Mouse (Mus musculus) liver, embryonic 14.5 days (tissue): ENCODE measurements around the gene Ntmt1. TPM values are rescaled to one million over a fixed set of nuclear protein-coding genes. Genes with fewer than 3 reads are reported as not detected.

Experiments used
- ATAC-seq: fragments of 200-750 bp; cut with Nextera tagmentation; 2 replicates; pipeline ENCODE4 v1.8.0; 2017; ENCODE audit warnings: moderate number of reproducible peaks, mild to moderate bottlenecking, moderate library complexity; ENCODE audit not compliant: insufficient read depth
- DNase-seq, 3 experiments: peaks; one replicate each; pipeline ENCODE4 v3.0.0-alpha.2; 2012 to 2013; ENCODE audit warnings: low read depth in 3 of 3, low spot score in 3 of 3
- H3K27ac ChIP-seq: fragments of 300-500 bp; sonication (generic); 2 replicates; pipeline ENCODE4 v1.5.1; 2014; ENCODE audit warnings: moderate library complexity, mild to moderate bottlenecking, control low read depth, inconsistent platforms
- H3K27me3 ChIP-seq: fragments of 300-500 bp; sonication (generic); 2 replicates; pipeline ENCODE4 v1.6.1; 2014; ENCODE audit warnings: mild to moderate bottlenecking, low read length, moderate library complexity; ENCODE audit not compliant: control insufficient read depth, insufficient read depth
- H3K36me3 ChIP-seq: fragments of 300-500 bp; sonication (generic); replicated peaks from 2 replicates; pipeline ENCODE4 v1.6.1; 2014; ENCODE audit warnings: low read depth; ENCODE audit not compliant: control insufficient read depth, insufficient read depth
- H3K4me1 ChIP-seq, 2 experiments: fragments of 200-500 bp in 1 of 2; fragments of 300-500 bp in 1 of 2; sonication (generic) in 1 of 2; replicated peaks; 2 replicates each; pipeline ENCODE4 v1.6.1; 2012 to 2014; ENCODE audit warnings: antibody characterized with exemption in 1 of 2, inconsistent platforms in 1 of 2, low read length in 1 of 2; ENCODE audit not compliant: control insufficient read depth in 2 of 2, insufficient read depth in 2 of 2
- H3K4me2 ChIP-seq: fragments of 300-500 bp; sonication (generic); 2 replicates; pipeline ENCODE4 v1.6.1; 2014; ENCODE audit warnings: low read depth, mild to moderate bottlenecking, control low read depth, moderate library complexity
- H3K4me3 ChIP-seq, 2 experiments: fragments of 200-500 bp in 1 of 2; fragments of 300-500 bp in 1 of 2; sonication (generic) in 1 of 2; 2 replicates each; pipeline ENCODE4 v1.5.1; 2012 to 2014; ENCODE audit warnings: low read depth in 2 of 2, low read length in 2 of 2, mild to moderate bottlenecking in 2 of 2, control low read depth in 1 of 2, inconsistent platforms in 1 of 2, moderate library complexity in 1 of 2; ENCODE audit not compliant: insufficient read depth in 1 of 2
- H3K9ac ChIP-seq: fragments of 300-500 bp; sonication (generic); replicated peaks from 2 replicates; pipeline ENCODE4 v1.6.1; 2014; ENCODE audit warnings: mild to moderate bottlenecking, control low read depth, moderate library complexity
- H3K9me3 ChIP-seq: fragments of 300-500 bp; sonication (generic); 2 replicates; pipeline ENCODE4 v1.6.1; 2016; ENCODE audit warnings: low read length, mixed read lengths; ENCODE audit not compliant: control insufficient read depth
- CTCF ChIP-seq: IDR thresholded peaks from 2 replicates; pipeline ENCODE4 v1.5.1; 2016; ENCODE audit warnings: antibody characterized with exemption, low read depth, control low read depth
- EP300 ChIP-seq: IDR thresholded peaks from 2 replicates; pipeline ENCODE4 v1.6.1; 2016; ENCODE audit warnings: antibody characterized with exemption, low read depth
- WGBS: fragments of 180-500 bp; shearing (Covaris S2); extraction: QIAGEN DNeasy Blood & Tissue Kit; methylation state at CpG from one replicate; pipeline ENCODE4 v1.1.7; 2014; ENCODE audit not compliant: insufficient replicate concordance; 5-methylcytosine and 5-hydroxymethylcytosine counted together
- polyA plus RNA-seq, 2 experiments: library from polyadenylated mRNA; depleted of rRNA in 1 of 2; stranded (reverse) in 1 of 2; unstranded in 1 of 2; fragments of >200 nt; fragmentation: Nextera tagmentation in 1 of 2; extraction: Ambion mirVana in 1 of 2; gene quantifications; 2 replicates each; pipeline versions ENCODE4 v1.2.1 to v1.2.3; 2012 to 2014

The Ntmt1 gene
- polyA plus RNA-seq, 2 experiments, result 14.5 to 23.3 TPM

DNA sequence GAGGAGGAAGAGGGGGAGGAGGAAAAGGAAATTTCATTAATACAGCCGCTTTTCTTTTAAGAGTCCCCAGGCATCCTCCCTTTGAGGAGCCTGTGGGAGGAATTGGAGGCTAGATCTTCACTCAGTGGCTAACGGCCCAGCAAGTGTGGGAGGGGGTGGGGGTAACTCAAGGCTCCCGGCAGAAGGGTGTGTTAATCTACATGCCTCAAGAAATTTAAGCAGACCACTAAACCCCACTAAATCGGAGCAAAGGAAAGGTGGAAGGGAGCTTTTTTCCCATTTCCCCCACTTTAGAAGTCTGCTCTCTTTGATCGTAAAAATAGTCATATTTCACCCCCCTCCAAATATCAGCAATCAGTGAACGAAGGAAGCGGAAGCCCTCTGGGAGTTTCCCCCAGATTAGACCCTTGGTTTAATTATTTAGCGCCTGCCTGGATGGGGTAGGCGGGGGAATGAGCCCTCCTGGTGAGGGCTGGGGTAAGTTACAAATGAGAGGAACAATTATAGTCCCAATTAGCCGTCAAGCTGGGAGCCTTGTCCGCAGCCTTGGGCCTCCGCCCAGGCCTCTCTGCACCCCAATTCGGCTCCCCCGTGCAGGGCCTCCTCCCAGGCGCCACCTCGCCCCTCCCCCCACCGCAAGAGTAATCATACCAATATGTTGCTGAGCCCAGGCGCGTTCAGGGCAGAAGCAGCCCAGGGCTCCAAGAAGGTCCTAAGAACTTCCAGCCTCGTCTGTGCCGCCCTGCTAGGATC, 28.8 kb downstream of the Ntmt1 start:
- H3K9ac ChIP-seq, result no peak overlapping the region
- 18% methylated on average over 20 of the region's 21 CpGs for WGBS
- no peak overlapping the region for H3K4me3 ChIP-seq
- no peaks in the 10 kb centered on the region for H3K36me3 ChIP-seq
- H3K27me3 ChIP-seq, result peaks cover under 1% of the 10 kb centered on the region; the same call in 1 of the 2 replicates
- peak; percentile 56; the same call in 1 of the 2 replicates for ATAC-seq
- H3K4me1 ChIP-seq, result peaks cover 4 to 8% of the 10 kb centered on the region in 2 experiments
- TF ChIP-seq EP300 (no peak), CTCF (no peak)
- no peak for DNase-seq
- H3K4me2 ChIP-seq, result peak overlapping the region; percentile 16; the same call in 1 of the 2 replicates
- no peak overlapping the region for H3K27ac ChIP-seq
- no peaks in the 10 kb centered on the region for H3K9me3 ChIP-seq

DNA sequence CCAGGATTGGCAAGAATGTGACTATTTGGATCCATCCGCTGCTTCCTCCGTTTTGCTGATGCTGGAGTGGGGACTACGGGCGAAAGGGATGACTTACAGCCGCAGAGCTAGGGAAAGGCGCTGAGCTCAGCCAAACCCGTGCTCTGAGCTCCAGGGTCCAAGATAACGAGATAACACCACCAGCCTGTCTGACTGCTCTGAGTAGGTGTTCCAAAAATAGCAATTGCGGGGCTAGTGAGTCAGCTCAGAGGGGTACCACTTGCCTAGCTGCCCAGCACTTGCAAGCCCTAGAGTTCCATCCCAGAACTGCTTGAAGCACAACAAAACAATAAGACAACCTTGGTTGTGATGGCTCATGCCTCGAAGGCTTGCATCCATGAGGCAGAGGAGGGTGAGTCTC, 35.0 kb downstream of the Ntmt1 start:
- ATAC-seq (no peak), DNase-seq (no peak)
- WGBS, result 34% methylated on average over 10 of the region's 10 CpGs
- TF ChIP-seq EP300, result no peak
- Histone ChIP-seq H3K4me1 (no peaks in the 10 kb centered on the region; a peak in 1 of 4 replicates), H3K4me2 (no peak overlapping the region), H3K36me3 (no peaks in the 10 kb centered on the region), H3K27ac (no peak overlapping the region), H3K9ac (no peak overlapping the region), H3K27me3 (peaks cover 43% of the 10 kb centered on the region), H3K4me3 (no peak overlapping the region), H3K9me3 (no peaks in the 10 kb centered on the region)

DNA sequence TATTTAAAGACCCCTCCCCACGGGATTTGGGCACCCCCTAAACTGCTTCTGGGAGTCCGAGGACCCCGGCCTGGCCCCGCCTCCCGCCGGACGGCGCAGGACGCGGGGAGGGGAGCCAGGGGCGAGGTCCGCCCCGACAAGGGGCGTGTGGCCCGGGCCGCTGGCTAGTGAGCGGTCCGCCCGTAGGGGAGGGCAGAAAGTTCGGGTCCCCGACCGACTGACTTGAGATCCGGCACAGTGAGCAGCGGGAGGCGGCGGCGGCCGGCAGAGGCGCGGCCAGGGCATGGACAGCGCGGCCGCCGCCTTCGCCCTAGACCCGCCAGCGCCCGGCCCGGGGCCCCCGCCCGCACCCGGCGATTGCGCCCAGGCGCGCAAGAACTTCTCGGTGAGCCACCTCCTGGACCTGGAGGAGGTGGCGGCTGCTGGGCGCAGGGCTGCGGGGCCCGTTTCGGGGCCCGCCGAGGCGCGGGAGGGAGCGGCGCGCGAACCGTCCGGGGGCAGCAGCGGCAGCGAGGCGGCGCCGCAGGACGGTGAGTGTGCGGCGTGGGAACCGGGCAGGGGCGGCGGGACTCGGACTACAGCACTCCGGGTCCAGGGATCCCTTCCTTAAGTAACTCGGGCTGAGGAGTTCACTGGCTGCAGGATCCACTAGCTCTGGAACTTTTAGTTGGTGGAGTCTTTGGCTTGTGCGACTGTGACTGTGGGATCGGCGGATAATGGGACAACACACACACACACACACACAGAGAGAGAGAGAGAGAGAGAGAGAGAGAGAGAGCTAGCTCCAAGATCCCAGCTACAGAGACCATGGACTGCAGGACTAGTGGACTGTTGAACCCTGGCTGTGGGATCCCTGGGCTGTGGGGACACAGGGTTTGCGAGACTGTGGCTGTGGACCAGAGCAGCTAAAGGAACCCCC, 37.8 kb downstream of the Ntmt1 start:
- Histone ChIP-seq H3K27me3 (peaks cover 43% of the 10 kb centered on the region), H3K27ac (no peak overlapping the region), H3K4me2 (peak overlapping the region; percentile 51), H3K36me3 (no peaks in the 10 kb centered on the region), H3K9me3 (no peaks in the 10 kb centered on the region), H3K4me3 (peak overlapping the region; percentile 21 to 30), H3K9ac (no peak overlapping the region), H3K4me1 (no peaks in the 10 kb centered on the region; a peak in 1 of 4 replicates)
- ATAC-seq (no peak), DNase-seq (no peak)
- no peak for TF ChIP-seq EP300
- no peak for TF ChIP-seq CTCF
- WGBS, result 2% methylated on average over 80 of the region's 80 CpGs

DNA sequence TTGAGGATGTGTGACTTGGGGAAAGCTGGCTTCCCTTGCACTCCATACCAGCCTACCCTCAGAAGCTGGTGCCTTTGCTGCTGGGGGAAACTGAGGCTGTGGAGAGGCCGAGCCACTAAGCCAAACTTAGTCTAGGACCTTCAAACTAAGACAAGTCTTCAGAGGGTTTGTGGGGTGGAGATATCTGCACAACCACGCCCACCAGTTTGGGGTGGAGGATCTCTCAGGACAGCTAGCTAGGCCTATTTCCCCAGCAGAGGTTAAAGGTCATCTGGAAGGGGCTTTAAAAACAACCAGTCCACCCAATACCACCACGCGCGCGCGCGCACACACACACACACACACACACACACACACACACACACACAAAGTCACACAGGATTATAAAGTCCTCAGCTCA, 38.6 kb downstream of the Ntmt1 start:
- Histone ChIP-seq H3K9ac (no peak overlapping the region), H3K36me3 (no peaks in the 10 kb centered on the region), H3K27me3 (peaks cover 43% of the 10 kb centered on the region), H3K27ac (no peak overlapping the region), H3K9me3 (no peaks in the 10 kb centered on the region), H3K4me1 (no peaks in the 10 kb centered on the region; a peak in 1 of 4 replicates), H3K4me2 (no peak overlapping the region), H3K4me3 (no peak overlapping the region)
- ATAC-seq, result no peak
- no peak for TF ChIP-seq EP300
- TF ChIP-seq CTCF, result no peak
- DNase-seq, result no peak
- WGBS, result 75% methylated on average over 8 of the region's 8 CpGs

DNA sequence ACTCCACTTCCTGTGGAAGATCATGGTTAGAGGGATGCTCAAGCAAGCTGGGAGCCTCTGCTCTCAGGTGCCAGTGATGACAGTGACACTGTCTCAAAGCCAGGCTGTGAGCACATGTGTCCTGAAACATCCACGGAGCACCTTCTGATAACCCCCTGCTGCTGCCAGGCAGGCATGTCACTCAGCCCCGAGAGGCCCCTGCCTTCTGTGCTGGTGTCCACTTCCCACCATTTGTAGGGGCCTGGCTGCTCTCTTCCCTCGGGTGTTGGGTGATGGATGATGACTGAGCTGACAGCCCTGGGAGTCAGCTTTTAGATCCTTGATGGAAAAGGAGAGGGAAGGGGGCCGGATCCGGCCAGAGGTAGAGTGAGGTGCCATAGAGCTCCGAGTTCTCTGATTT, 39.1 kb downstream of the Ntmt1 start:
- 36% methylated on average over 6 of the region's 6 CpGs for WGBS
- H3K9ac ChIP-seq, result no peak overlapping the region
- no peaks in the 10 kb centered on the region for H3K36me3 ChIP-seq
- DNase-seq (no peak), ATAC-seq (no peak)
- H3K4me3 ChIP-seq, result no peak overlapping the region
- peaks cover 39% of the 10 kb centered on the region for H3K27me3 ChIP-seq
- TF ChIP-seq CTCF (no peak), EP300 (no peak)
- no peaks in the 10 kb centered on the region; a peak in 1 of 4 replicates for H3K4me1 ChIP-seq
- H3K4me2 ChIP-seq, result no peak overlapping the region
- no peaks in the 10 kb centered on the region for H3K9me3 ChIP-seq
- no peak overlapping the region for H3K27ac ChIP-seq
